In genomic region chr5:119005825-119006471, GRCm38 (mm10) we compare ENCODE assay signal across 8 mouse cellular contexts.
DNase-seq lines count a peak whose midpoint lies in the region; ATAC-seq lines count a peak whose summit lies in the region.

No protein-coding gene starts in this region.

- ATAC-seq in lung, embryonic 15.5 days (ENCODE audit: borderline replicate concordance, extremely low read depth, low FRiP score, low TSS enrichment), result peak; percentile 37; the same call in 1 of the 2 replicates
- ATAC-seq in limb, embryonic 11.5 days (ENCODE audit: insufficient number of reproducible peaks, low FRiP score, low TSS enrichment, low read depth), result 0 out of 2 replicates have a peak, but pooled peaks have one; percentile 37
- no peak for ATAC-seq in stomach, embryonic 15.5 days (ENCODE audit: insufficient read depth, low FRiP score, low read depth)
- ATAC-seq in megakaryocyte progenitor cell, adult 5-6 weeks (replicated peaks; ENCODE audit: poor library complexity), result no peak

- no peaks in the 10 kb centered on the region for H3K36me3 ChIP-seq in lung, embryonic 15.5 days
- H3K36me3 ChIP-seq in limb, embryonic 11.5 days (ENCODE audit: control insufficient read depth, insufficient read depth, low read length), result no peaks in the 10 kb centered on the region
- no peaks in the 10 kb centered on the region for H3K36me3 ChIP-seq in stomach, embryonic 15.5 days

- H3K9me3 ChIP-seq in lung, embryonic 15.5 days, result no peaks in the 10 kb centered on the region
- no peaks in the 10 kb centered on the region for H3K9me3 ChIP-seq in limb, embryonic 11.5 days (ENCODE audit: control insufficient read depth, low read length)
- H3K9me3 ChIP-seq in stomach, embryonic 15.5 days, result no peaks in the 10 kb centered on the region

- no peak overlapping the region for H3K27ac ChIP-seq in lung, embryonic 15.5 days
- H3K27ac ChIP-seq in limb, embryonic 11.5 days (replicated peaks; ENCODE audit: low read depth, low read length), result no peak overlapping the region
- H3K27ac ChIP-seq in stomach, embryonic 15.5 days, result no peak overlapping the region

- H3K4me2 ChIP-seq in lung, embryonic 15.5 days, result peak overlapping the region; percentile 75
- peak overlapping the region; percentile 55 for H3K4me2 ChIP-seq in limb, embryonic 11.5 days (ENCODE audit: low read depth, severe bottlenecking)
- H3K4me2 ChIP-seq in stomach, embryonic 15.5 days, result peak overlapping the region; percentile 73

- WGBS in lung, embryonic 15.5 days, result 3% methylated on average over 34 of the region's 34 CpGs
- under 1% methylated on average over 34 of the region's 34 CpGs for WGBS in limb, embryonic 11.5 days
- 3% methylated on average over 34 of the region's 34 CpGs for WGBS in stomach, embryonic 15.5 days

- peak; percentile 42 to 53 for DNase-seq in cerebellum, postnatal 10 days
- DNase-seq in cerebellum, adult 9-11 months, result no peak
- no peak for DNase-seq in lung, postnatal 4 days
- peak; percentile 63 for DNase-seq in limb, embryonic 11.5 days (ENCODE audit: low spot score)
- no peak for DNase-seq in right cerebral cortex, postnatal 36 days (ENCODE audit: low spot score in 2 of 2)

- H3K27me3 ChIP-seq in lung, embryonic 15.5 days, result peaks cover 6% of the 10 kb centered on the region; the same call in 1 of the 2 replicates
- no peaks in the 10 kb centered on the region; the same call in 1 of the 2 replicates for H3K27me3 ChIP-seq in limb, embryonic 11.5 days (ENCODE audit: control insufficient read depth, insufficient read depth, low read length)
- no peaks in the 10 kb centered on the region for H3K27me3 ChIP-seq in stomach, embryonic 15.5 days (replicated peaks)

- peaks cover 9% of the 10 kb centered on the region for H3K4me1 ChIP-seq in lung, embryonic 15.5 days
- H3K4me1 ChIP-seq in limb, embryonic 11.5 days (ENCODE audit: control insufficient read depth, insufficient read depth, low read length), result peaks cover 8% of the 10 kb centered on the region
- peaks cover 9% of the 10 kb centered on the region; the same call in 1 of the 2 replicates for H3K4me1 ChIP-seq in stomach, embryonic 15.5 days

- peak overlapping the region; percentile 37 for H3K9ac ChIP-seq in lung, embryonic 15.5 days
- peak overlapping the region; percentile 52 for H3K9ac ChIP-seq in limb, embryonic 11.5 days (ENCODE audit: low read length)
- H3K9ac ChIP-seq in stomach, embryonic 15.5 days, result no peak overlapping the region; the same call in 1 of the 2 replicates

- H3K4me3 ChIP-seq in lung, embryonic 15.5 days, result peak overlapping the region; percentile 31
- peak overlapping the region; percentile 21 for H3K4me3 ChIP-seq in limb, embryonic 11.5 days (ENCODE audit: low read depth, low read length)
- H3K4me3 ChIP-seq in stomach, embryonic 15.5 days (replicated peaks), result peak overlapping the region; percentile 34

Comparison
In these comparisons a context has a peak if more than half of its experiments do, and no peak if none do; other contexts are left out.
1. DNase-seq: peak in cerebellum, postnatal 10 days (2 of 2) and limb, embryonic 11.5 days (single experiment); none in cerebellum, adult 9-11 months (single experiment), lung, postnatal 4 days (0 of 2) and right cerebral cortex, postnatal 36 days (0 of 2).
2. ATAC-seq: peak in lung, embryonic 15.5 days (single experiment) and limb, embryonic 11.5 days (single experiment); none in stomach, embryonic 15.5 days (single experiment) and megakaryocyte progenitor cell, adult 5-6 weeks (single experiment).
3. Peak in every context shown above with its lines, with median percentiles within 50 percentile points of each other: H3K4me2 ChIP-seq and H3K4me3 ChIP-seq.